Mouse (Mus musculus) spleen, adult 2 months (tissue): ENCODE results near the gene Utp20.

Experiments
- CTCF ChIP-seq: fragments of 200-500 bp; IDR thresholded peaks from 2 replicates; pipeline ENCODE4 v1.5.1; 2011; ENCODE audit warnings: mild to moderate bottlenecking, inconsistent platforms; ENCODE audit not compliant: insufficient read depth, insufficient read length, insufficient replicate concordance; ENCODE audit errors: extremely low read depth
- POLR2A ChIP-seq: fragments of 200-500 bp; IDR thresholded peaks from 2 replicates; pipeline ENCODE4 v1.6.1; 2011; ENCODE audit warnings: low read depth, low read length, inconsistent platforms

- TF ChIP-seq CTCF: no peak
- no peak for TF ChIP-seq POLR2A
These were observed 992 bp upstream of the Utp20 start for GRCm38 (mm10) chr10:88827596-88827995.
